Comparison of ENCODE assay signal across 22 mouse cellular contexts in the genomic region with DNA sequence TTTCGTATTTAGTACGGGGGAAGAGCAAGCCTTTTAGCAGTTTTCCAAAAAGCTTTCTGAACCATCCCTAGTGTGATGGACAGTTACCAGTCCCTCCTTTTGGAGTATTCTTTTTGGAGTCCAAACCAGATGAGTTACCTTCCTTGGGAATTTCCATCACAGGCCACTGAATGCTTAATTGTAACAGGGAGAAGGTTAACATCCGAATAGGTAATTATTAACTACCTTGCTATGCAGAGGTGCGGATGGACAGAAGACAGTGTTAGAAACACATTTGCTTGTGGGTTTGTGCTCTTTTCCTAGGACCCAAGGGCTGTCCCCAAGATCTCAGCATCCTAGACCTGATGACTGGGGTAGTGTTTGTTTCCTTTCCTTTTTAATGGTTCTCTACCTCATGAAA.
DNase-seq lines count a peak whose midpoint lies in the region; ATAC-seq and TF ChIP-seq lines count a peak whose summit lies in the region.
"Had no signal": no experiment of that assay in that cellular context is flagged by ENCODE, and none has a peak within 500 bp of the region (broad histone marks: within the 10 kb centered on the region; RNA-seq: fewer than 3 reads in every experiment).

No protein-coding gene starts in this region.

- no peaks in the 10 kb centered on the region for H3K27me3 ChIP-seq in liver, embryonic 16.5 days (ENCODE audit: control insufficient read depth, insufficient read depth, low read depth, low read length)
- H3K27me3 ChIP-seq in liver, embryonic 11.5 days (replicated peaks; ENCODE audit: control insufficient read depth, insufficient read depth, low read length) = no peaks in the 10 kb centered on the region
- no peaks in the 10 kb centered on the region for H3K27me3 ChIP-seq in kidney, postnatal 0 days (ENCODE audit: insufficient read depth, low read length)
- H3K27me3 ChIP-seq in midbrain, postnatal 0 days (ENCODE audit: insufficient read depth, low read length) = no peaks in the 10 kb centered on the region
- H3K27me3 ChIP-seq: embryonic facial prominence, embryonic 15.5 days; forebrain, embryonic 15.5 days; heart, embryonic 15.5 days had no signal

- H3K4me1 ChIP-seq in liver, embryonic 16.5 days (ENCODE audit: control insufficient read depth, low read depth, low read length) = no peaks in the 10 kb centered on the region
- peaks cover 3% of the 10 kb centered on the region; the same call in 1 of the 2 replicates for H3K4me1 ChIP-seq in liver, embryonic 11.5 days (replicated peaks; ENCODE audit: control insufficient read depth, insufficient read depth, low read length)
- peaks cover 4% of the 10 kb centered on the region; the same call in 1 of the 2 replicates for H3K4me1 ChIP-seq in kidney, postnatal 0 days (replicated peaks; ENCODE audit: insufficient read depth, low read length)
- peaks cover 4% of the 10 kb centered on the region; the same call in 1 of the 2 replicates for H3K4me1 ChIP-seq in midbrain, postnatal 0 days (ENCODE audit: insufficient read depth, low read length)
- H3K4me1 ChIP-seq: embryonic facial prominence, embryonic 15.5 days; forebrain, embryonic 10.5 days had no signal

- H3K4me3 ChIP-seq in liver, embryonic 16.5 days (ENCODE audit: low read depth, low read length) = no peak overlapping the region
- no peak overlapping the region for H3K4me3 ChIP-seq in liver, embryonic 11.5 days (ENCODE audit: low read depth, low read length)
- H3K4me3 ChIP-seq in kidney, postnatal 0 days (replicated peaks; ENCODE audit: low read depth, low read length) = no peak overlapping the region
- no peak overlapping the region for H3K4me3 ChIP-seq in midbrain, postnatal 0 days (ENCODE audit: low read depth, low read length)
- H3K4me3 ChIP-seq: embryonic facial prominence, embryonic 15.5 days; erythroblast, embryonic 14.5 days; forebrain, embryonic 10.5 days; forebrain, embryonic 15.5 days; heart, adult 2 months; heart, embryonic 15.5 days; hindbrain, embryonic 10.5 days had no signal

- no peak overlapping the region for H3K4me2 ChIP-seq in liver, embryonic 16.5 days (ENCODE audit: low read depth, low read length)
- no peak overlapping the region for H3K4me2 ChIP-seq in liver, embryonic 11.5 days
- H3K4me2 ChIP-seq in kidney, postnatal 0 days (ENCODE audit: low read length) = no peak overlapping the region
- H3K4me2 ChIP-seq in midbrain, postnatal 0 days (ENCODE audit: low read depth, low read length, poor library complexity, severe bottlenecking) = no peak overlapping the region
- H3K4me2 ChIP-seq: embryonic facial prominence, embryonic 15.5 days; forebrain, embryonic 15.5 days; heart, embryonic 11.5 days; heart, embryonic 15.5 days had no signal

- no peak overlapping the region for H3K9ac ChIP-seq in liver, embryonic 16.5 days (ENCODE audit: low read depth, low read length)
- H3K9ac ChIP-seq in liver, embryonic 11.5 days (ENCODE audit: low read depth, low read length) = no peak overlapping the region
- H3K9ac ChIP-seq in kidney, postnatal 0 days (ENCODE audit: low read depth, low read length) = no peak overlapping the region
- H3K9ac ChIP-seq in midbrain, postnatal 0 days (replicated peaks; ENCODE audit: low read length, poor library complexity, severe bottlenecking) = no peak overlapping the region
- H3K9ac ChIP-seq: embryonic facial prominence, embryonic 15.5 days; forebrain, embryonic 15.5 days; heart, embryonic 15.5 days had no signal

- peak; percentile 37; the same call in 1 of the 2 replicates for ATAC-seq in liver, embryonic 16.5 days (ENCODE audit: low read depth)
- no peak for ATAC-seq in liver, embryonic 11.5 days (replicated peaks; ENCODE audit: low FRiP score)
- no peak for ATAC-seq in kidney, postnatal 0 days (replicated peaks; ENCODE audit: low FRiP score, low read depth)
- ATAC-seq in midbrain, postnatal 0 days (ENCODE audit: low FRiP score) = no peak
- ATAC-seq: forebrain, embryonic 15.5 days had no signal

- H3K9me3 ChIP-seq in liver, embryonic 16.5 days (replicated peaks; ENCODE audit: control insufficient read depth, low read length) = no peaks in the 10 kb centered on the region
- H3K9me3 ChIP-seq in liver, embryonic 11.5 days (ENCODE audit: control insufficient read depth, low read length) = no peaks in the 10 kb centered on the region
- H3K9me3 ChIP-seq in kidney, postnatal 0 days (replicated peaks; ENCODE audit: low read length) = no peaks in the 10 kb centered on the region
- no peaks in the 10 kb centered on the region for H3K9me3 ChIP-seq in midbrain, postnatal 0 days (ENCODE audit: low read length)
- H3K9me3 ChIP-seq: embryonic facial prominence, embryonic 15.5 days; forebrain, embryonic 10.5 days; forebrain, embryonic 15.5 days; heart, embryonic 15.5 days; hindbrain, embryonic 10.5 days had no signal

- WGBS in liver, embryonic 16.5 days (ENCODE audit: insufficient replicate concordance) = 60% methylated on average over 4 of the region's 4 CpGs
- WGBS in liver, embryonic 11.5 days = 83% methylated on average over 4 of the region's 4 CpGs
- 74% methylated on average over 4 of the region's 4 CpGs for WGBS in kidney, postnatal 0 days
- 94% methylated on average over 4 of the region's 4 CpGs for WGBS in midbrain, postnatal 0 days

- H3K27ac ChIP-seq in liver, embryonic 16.5 days (ENCODE audit: low read length) = no peak overlapping the region
- H3K27ac ChIP-seq in liver, embryonic 11.5 days (ENCODE audit: low read depth, low read length) = no peak overlapping the region
- H3K27ac ChIP-seq in kidney, postnatal 0 days = peak overlapping the region; percentile 70
- no peak overlapping the region for H3K27ac ChIP-seq in midbrain, postnatal 0 days (ENCODE audit: low read depth, low read length)
- H3K27ac ChIP-seq: embryonic facial prominence, embryonic 15.5 days; forebrain, embryonic 10.5 days; forebrain, embryonic 15.5 days; heart, adult 2 months; heart, embryonic 15.5 days; hindbrain, embryonic 10.5 days had no signal

- no peaks in the 10 kb centered on the region for H3K36me3 ChIP-seq in liver, embryonic 16.5 days (ENCODE audit: control insufficient read depth, insufficient read depth)
- no peaks in the 10 kb centered on the region for H3K36me3 ChIP-seq in liver, embryonic 11.5 days (ENCODE audit: control insufficient read depth, insufficient read depth, low read length)
- no peaks in the 10 kb centered on the region for H3K36me3 ChIP-seq in kidney, postnatal 0 days (ENCODE audit: insufficient read depth, low read length)
- no peaks in the 10 kb centered on the region for H3K36me3 ChIP-seq in midbrain, postnatal 0 days (ENCODE audit: insufficient read depth, low read length)
- H3K36me3 ChIP-seq: embryonic facial prominence, embryonic 15.5 days; forebrain, embryonic 10.5 days; forebrain, embryonic 15.5 days; heart, embryonic 15.5 days; hindbrain, embryonic 10.5 days had no signal

- peak; percentile 41 for DNase-seq in kidney, adult 11 months
- no peak for DNase-seq in kidney, postnatal 4 days
- DNase-seq in liver, embryonic 11.5 days (ENCODE audit: low spot score) = no peak
- no peak for DNase-seq in kidney, postnatal 0 days (ENCODE audit: low spot score)
- no peak for DNase-seq in lung, adult 18-20 months
- DNase-seq in midbrain, postnatal 0 days (ENCODE audit: low spot score) = no peak
- DNase-seq: adrenal gland, postnatal 10 days; cerebellum, adult 11 months; cerebellum, adult 8-10 months; cerebellum, postnatal 14 days; embryo, embryonic 11 days; gastrocnemius, postnatal 10 days; heart, adult 2 months; heart, postnatal 14 days had no signal

- no peak for TF ChIP-seq CTCF in kidney, postnatal 0 days (IDR thresholded peaks at IDR 0.05; ENCODE audit: low read depth)
- no peak for TF ChIP-seq CTCF in midbrain, postnatal 0 days (IDR thresholded peaks at IDR 0.05)
